Mouse (Mus musculus) MEL (cell line): ENCODE measurements at regions not wholly inside any gene's neighbourhood (a gene's known extent, or its start where the extent isn't known, plus 50 kb on each side); places are given as distances from the start of the nearest gene placed in this dataset.

Experiments
- DNase-seq: peaks from one replicate; pipeline ENCODE4 v3.0.0; 2011; ENCODE audit warnings: low read depth, low spot score
- H3K27ac ChIP-seq: 2 replicates; pipeline ENCODE4 v1.5.1; 2012; ENCODE audit warnings: low read depth, mild to moderate bottlenecking, control low read depth, low read length, moderate library complexity; ENCODE audit not compliant: control insufficient read depth
- H3K27me3 ChIP-seq, 2 experiments: fragments of 150-350 bp in 1 of 2; sonication (generic) in 1 of 2; 2 replicates each; pipeline ENCODE4 v1.6.1; 2012; ENCODE audit warnings: low read length in 2 of 2, mild to moderate bottlenecking in 2 of 2, improper control_type of control experiment in 1 of 2, moderate library complexity in 1 of 2; ENCODE audit not compliant: insufficient read depth in 2 of 2, control insufficient read depth in 1 of 2
- H3K36me3 ChIP-seq, 2 experiments: 2 replicates each; pipeline ENCODE4 v1.6.1; 2012 to 2014; ENCODE audit warnings: low read length in 2 of 2, improper control_type of control experiment in 1 of 2, inconsistent platforms in 1 of 2, mild to moderate bottlenecking in 1 of 2; ENCODE audit not compliant: insufficient read depth in 2 of 2, control insufficient read depth in 1 of 2
- H3K4me1 ChIP-seq, 2 experiments: fragments of 150-350 bp in 1 of 2; sonication (generic) in 1 of 2; 2 replicates each; pipeline ENCODE4 v1.6.1; 2012; ENCODE audit warnings: low read length in 2 of 2, improper control_type of control experiment in 1 of 2, mild to moderate bottlenecking in 1 of 2; ENCODE audit not compliant: insufficient read depth in 2 of 2, control insufficient read depth in 1 of 2
- H3K4me3 ChIP-seq, 2 experiments: fragments of 150-350 bp in 1 of 2; sonication (generic) in 1 of 2; 2 replicates each; pipeline ENCODE4 v1.5.1; 2012; ENCODE audit warnings: low read depth in 2 of 2, low read length in 2 of 2, mild to moderate bottlenecking in 2 of 2, moderate library complexity in 2 of 2, control low read depth in 1 of 2, improper control_type of control experiment in 1 of 2; ENCODE audit not compliant: control insufficient read depth in 1 of 2, insufficient read depth in 1 of 2
- H3K79me2 ChIP-seq: 2 replicates; pipeline ENCODE4 v1.6.1; 2012; ENCODE audit warnings: mild to moderate bottlenecking, low read length, moderate library complexity; ENCODE audit not compliant: control insufficient read depth, poor library complexity, insufficient read depth
- H3K9ac ChIP-seq: 2 replicates; pipeline ENCODE4 v1.6.1; 2012; ENCODE audit warnings: low read depth, mild to moderate bottlenecking, control low read depth, low read length, moderate library complexity; ENCODE audit not compliant: control insufficient read depth, poor library complexity, severe bottlenecking
- H3K9me3 ChIP-seq: fragments of 150-350 bp; sonication (generic); replicated peaks from 2 replicates; pipeline ENCODE4 v1.6.1; 2012; ENCODE audit warnings: mild to moderate bottlenecking, low read length, improper control_type of control experiment, moderate library complexity; ENCODE audit not compliant: insufficient read depth
- BHLHE40 ChIP-seq: IDR thresholded peaks from 2 replicates; pipeline ENCODE4 v1.6.1; 2012; ENCODE audit warnings: low read depth, mild to moderate bottlenecking, inconsistent platforms, low read length, improper control_type of control experiment, borderline replicate concordance
- CHD1 ChIP-seq: IDR thresholded peaks from 2 replicates; pipeline ENCODE4 v1.6.1; 2012; ENCODE audit warnings: low read depth, mild to moderate bottlenecking, inconsistent platforms, low read length, improper control_type of control experiment
- CHD2 ChIP-seq: IDR thresholded peaks from 2 replicates; pipeline ENCODE4 v1.6.1; 2011; ENCODE audit warnings: low read length, improper control_type of control experiment
- CTCF ChIP-seq, 3 experiments: IDR thresholded peaks in 2 of 3; conservative IDR thresholded peaks in 1 of 3; 2 replicates each; pipeline ENCODE4 v1.5.1; 2011 to 2012; ENCODE audit warnings: low read length in 3 of 3, low read depth in 2 of 3, mild to moderate bottlenecking in 2 of 3, improper control_type of control experiment in 1 of 3, inconsistent platforms in 1 of 3, mixed read lengths in 1 of 3, moderate library complexity in 1 of 3; ENCODE audit not compliant: control insufficient read depth in 1 of 3, insufficient read depth in 1 of 3, poor library complexity in 1 of 3, severe bottlenecking in 1 of 3
- ELF1 ChIP-seq: IDR thresholded peaks from 2 replicates; pipeline ENCODE4 v1.6.1; 2014; ENCODE audit warnings: low read depth, mild to moderate bottlenecking, inconsistent platforms, low read length, improper control_type of control experiment, moderate library complexity
- EP300 ChIP-seq, 2 experiments: IDR thresholded peaks; 2 replicates each; pipeline ENCODE4 v1.6.1; 2011; ENCODE audit warnings: improper control_type of control experiment in 2 of 2, low read length in 2 of 2, low read depth in 1 of 2, mild to moderate bottlenecking in 1 of 2
- GABPA ChIP-seq: IDR thresholded peaks from 2 replicates; pipeline ENCODE4 v1.6.1; 2012; ENCODE audit warnings: low read depth, mild to moderate bottlenecking, inconsistent platforms, low read length, improper control_type of control experiment, moderate library complexity
- HCFC1 ChIP-seq: IDR thresholded peaks from 2 replicates; pipeline ENCODE4 v1.6.1; 2012; ENCODE audit warnings: low read depth, mild to moderate bottlenecking, inconsistent platforms, low read length, improper control_type of control experiment, moderate library complexity
- MAZ ChIP-seq: IDR thresholded peaks from 2 replicates; pipeline ENCODE4 v1.6.1; 2012; ENCODE audit warnings: low read depth, mild to moderate bottlenecking, inconsistent platforms, low read length, improper control_type of control experiment
- MEF2A ChIP-seq: IDR thresholded peaks from 2 replicates; pipeline ENCODE4 v1.6.1; 2014; ENCODE audit warnings: low read depth, mild to moderate bottlenecking, inconsistent platforms, low read length, improper control_type of control experiment; ENCODE audit not compliant: poor library complexity, insufficient replicate concordance, severe bottlenecking; ENCODE audit errors: extremely low read depth
- MYB ChIP-seq: IDR thresholded peaks from 2 replicates; pipeline ENCODE4 v1.6.1; 2011; ENCODE audit warnings: mild to moderate bottlenecking, low read depth, low read length, improper control_type of control experiment
- NELFE ChIP-seq: IDR thresholded peaks from 2 replicates; pipeline ENCODE4 v1.6.1; 2011; ENCODE audit warnings: low read depth, low read length, improper control_type of control experiment
- POLR2A ChIP-seq, 2 experiments: IDR thresholded peaks; 2 replicates each; pipeline ENCODE4 v1.6.1; 2011 to 2012; ENCODE audit warnings: low read length in 2 of 2, mild to moderate bottlenecking in 2 of 2, control low read depth in 1 of 2, improper control_type of control experiment in 1 of 2, low read depth in 1 of 2, moderate library complexity in 1 of 2; ENCODE audit not compliant: control insufficient read depth in 1 of 2, insufficient read depth in 1 of 2, poor library complexity in 1 of 2
- POLR2AphosphoS2 ChIP-seq: IDR thresholded peaks from 2 replicates; pipeline ENCODE4 v1.6.1; 2011; ENCODE audit warnings: low read length, improper control_type of control experiment
- RAD21 ChIP-seq: IDR thresholded peaks from 2 replicates; pipeline ENCODE4 v1.6.1; 2011; ENCODE audit warnings: mild to moderate bottlenecking, low read depth, low read length, improper control_type of control experiment
- SIN3A ChIP-seq: IDR thresholded peaks from 2 replicates; pipeline ENCODE4 v1.6.1; 2012; ENCODE audit warnings: low read length, improper control_type of control experiment, inconsistent platforms
- TAL1 ChIP-seq: IDR thresholded peaks from 2 replicates; pipeline ENCODE4 v1.6.1; 2012; ENCODE audit warnings: mild to moderate bottlenecking, inconsistent platforms, low read length, moderate library complexity, mixed read lengths
- TBP ChIP-seq: IDR thresholded peaks from 2 replicates; pipeline ENCODE4 v1.8.0; 2011; ENCODE audit warnings: low read depth, low read length, improper control_type of control experiment
- ZMIZ1 ChIP-seq: IDR thresholded peaks from 2 replicates; pipeline ENCODE4 v1.6.1; 2012; ENCODE audit warnings: low read depth, mild to moderate bottlenecking, inconsistent platforms, low read length, improper control_type of control experiment, moderate library complexity
- ZNF384 ChIP-seq: IDR thresholded peaks from 2 replicates; pipeline ENCODE4 v1.6.1; 2012; ENCODE audit warnings: low read depth, mild to moderate bottlenecking, inconsistent platforms, low read length, improper control_type of control experiment

DNA sequence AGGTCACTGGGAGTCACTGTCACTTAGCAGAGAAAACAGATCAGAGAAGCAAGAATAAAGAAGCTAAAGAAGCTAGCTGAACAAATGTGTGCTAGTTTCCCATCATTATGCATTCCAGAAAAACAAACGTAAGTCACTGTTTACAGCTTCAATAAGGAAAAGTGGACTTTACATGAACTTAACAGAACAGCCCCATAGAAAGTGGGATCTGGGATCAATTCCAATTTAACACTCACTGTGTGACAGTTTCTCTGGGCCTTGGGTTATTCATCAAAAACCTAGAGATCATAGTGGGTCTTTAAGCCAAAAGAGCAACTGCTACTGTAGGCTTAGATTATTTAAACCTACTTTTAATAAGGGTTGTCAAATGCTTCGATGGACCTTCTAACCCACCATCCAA lies 379.4 kb downstream of the Atp6ap1l start:
- no peaks in the 10 kb centered on the region for H3K36me3 ChIP-seq
- no peak overlapping the region for H3K4me3 ChIP-seq
- H3K27me3 ChIP-seq: no peaks in the 10 kb centered on the region
- no peak for DNase-seq
- H3K27ac ChIP-seq: no peak overlapping the region
- no peaks in the 10 kb centered on the region for H3K9me3 ChIP-seq
- TF ChIP-seq POLR2AphosphoS2 (no peak), BHLHE40 (no peak)
- H3K79me2 ChIP-seq: no peaks in the 10 kb centered on the region
- no peak overlapping the region for H3K9ac ChIP-seq
- H3K4me1 ChIP-seq: peaks cover 0 to 2% of the 10 kb centered on the region in 2 experiments; a peak in 1 of 4 replicates

DNA sequence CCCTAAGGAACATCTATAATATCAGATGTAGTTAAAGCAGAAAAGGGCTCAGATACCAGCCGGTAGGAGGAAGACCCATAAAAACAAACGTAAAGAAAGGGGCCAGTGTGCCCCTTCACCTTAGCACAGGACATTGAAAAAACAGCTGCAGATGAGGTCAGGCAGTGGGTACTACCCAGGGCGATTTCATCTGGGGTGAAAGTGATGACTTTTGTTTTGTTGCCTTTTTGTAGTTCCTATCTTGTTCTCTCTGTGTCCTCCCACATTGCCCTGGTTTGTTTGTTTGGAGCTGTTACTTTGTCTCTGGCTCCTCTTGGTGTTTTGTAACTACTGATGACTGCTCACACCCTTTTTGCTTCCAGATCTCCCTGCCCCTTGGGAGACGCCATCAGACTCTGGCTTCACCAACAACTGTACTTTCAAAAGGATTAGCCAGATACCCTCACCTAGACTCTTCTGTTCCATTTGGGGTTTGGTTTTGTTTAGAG lies 383.4 kb downstream of the Atp6ap1l start:
- Histone ChIP-seq H3K36me3 (no peaks in the 10 kb centered on the region), H3K79me2 (no peaks in the 10 kb centered on the region), H3K4me1 (peaks cover 0 to 2% of the 10 kb centered on the region in 2 experiments; a peak in 1 of 4 replicates), H3K27me3 (no peaks in the 10 kb centered on the region), H3K27ac (no peak overlapping the region), H3K4me3 (no peak overlapping the region), H3K9me3 (no peaks in the 10 kb centered on the region), H3K9ac (no peak overlapping the region)
- DNase-seq: no peak
- TF ChIP-seq CHD1 (no peak), ELF1 (no peak), TAL1 (no peak), EP300 (IDR thresholded peaks at IDR 0.05; ENCODE audit: low read depth in 1 of 2, low read length in 2 of 2) (no peak), MYB (no peak)

DNA sequence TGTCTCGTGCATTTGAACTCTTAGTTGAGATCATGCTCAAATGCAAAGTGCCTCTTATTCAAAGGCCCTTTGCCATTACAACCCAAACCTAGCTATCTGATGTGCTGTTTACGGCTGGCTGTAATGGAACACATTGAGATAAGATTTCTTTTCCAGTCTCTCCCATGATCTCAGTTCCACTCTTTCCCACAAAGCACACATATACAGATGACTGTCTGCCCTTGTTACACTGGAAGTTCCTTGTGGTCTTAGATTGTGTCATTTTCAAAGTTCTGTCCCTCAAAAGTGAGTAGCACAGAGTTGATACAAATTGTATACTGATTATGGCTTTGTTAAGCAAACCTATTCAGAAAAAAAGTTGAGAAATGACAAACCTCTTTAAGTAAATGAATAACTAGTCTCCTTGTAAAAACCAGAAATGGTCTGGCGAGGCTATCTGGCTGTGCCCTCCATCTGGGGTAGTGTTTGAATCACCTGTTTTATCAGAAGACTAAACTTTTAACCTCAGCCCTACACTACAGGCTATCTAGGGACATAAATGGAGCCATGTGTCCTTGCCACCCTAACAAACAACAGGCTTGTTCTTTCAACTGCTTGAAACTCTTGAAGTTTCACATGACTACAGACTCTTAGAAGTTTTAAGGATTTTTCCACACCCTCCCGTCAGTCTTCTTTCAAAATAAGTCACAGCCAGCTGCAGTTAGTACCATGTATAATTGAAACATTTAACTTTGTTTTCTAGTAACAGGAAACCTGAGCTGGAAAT lies 384.0 kb downstream of the Atp6ap1l start:
- Histone ChIP-seq H3K9ac (no peak overlapping the region), H3K9me3 (no peaks in the 10 kb centered on the region), H3K27ac (no peak overlapping the region), H3K36me3 (peaks cover 0 to under 1% of the 10 kb centered on the region in 2 experiments; a peak in 1 of 4 replicates), H3K27me3 (no peaks in the 10 kb centered on the region), H3K4me1 (peaks cover 0 to under 1% of the 10 kb centered on the region in 2 experiments; a peak in 1 of 4 replicates), H3K79me2 (no peaks in the 10 kb centered on the region), H3K4me3 (no peak overlapping the region)
- TF ChIP-seq HCFC1 (no peak), ZMIZ1 (no peak), EP300 (IDR thresholded peaks at IDR 0.05; ENCODE audit: low read depth in 1 of 2, low read length in 2 of 2) (no peak), CHD1 (no peak), SIN3A (no peak), CHD2 (no peak), NELFE (no peak), CTCF (IDR thresholded peaks at IDR 0.05 in 2 of 3, conservative IDR thresholded peaks at IDR 0.05 in 1 of 3; ENCODE audit: control insufficient read depth in 1 of 3, insufficient read depth in 1 of 3, low read depth in 2 of 3, low read length in 3 of 3, poor library complexity in 1 of 3, severe bottlenecking in 1 of 3) (no peak), ZNF384 (no peak), POLR2A (IDR thresholded peaks at IDR 0.05; ENCODE audit: control insufficient read depth in 1 of 2, insufficient read depth in 1 of 2, low read depth in 1 of 2, low read length in 2 of 2, poor library complexity in 1 of 2) (no peak), ELF1 (no peak), MEF2A (no peak), GABPA (no peak), MYB (no peak), RAD21 (no peak), BHLHE40 (no peak), MAZ (no peak), TBP (no peak)
- DNase-seq: no peak
